Comparison of ENCODE assay signal across 10 mouse cellular contexts in genomic region chr16:9616807-9617206, GRCm38 (mm10).
"Had no signal": no experiment of that assay in that cellular context is flagged by ENCODE, and none has a peak within 500 bp of the region (broad histone marks: within the 10 kb centered on the region; RNA-seq: fewer than 3 reads in every experiment).

No protein-coding gene starts in this region.

- ATAC-seq: liver, postnatal 0 days; lung, postnatal 0 days; midbrain, embryonic 13.5 days; midbrain, embryonic 15.5 days had no signal

- DNase-seq: liver, postnatal 0 days; lung, adult 2 months; lung, postnatal 14 days; lung, postnatal 36 days; thymus, adult 18-20 months; thymus, postnatal 14 days; thymus, postnatal 36 days had no signal
